Mouse (Mus musculus) liver, embryonic 14.5 days (tissue): Measurements from ENCODE around the gene Il16. TPM values are rescaled to one million over a fixed set of nuclear protein-coding genes. Genes with fewer than 3 reads are reported as not detected.

Source experiments
- ATAC-seq: fragments of 200-750 bp; cut with Nextera tagmentation; 2 replicates; pipeline ENCODE4 v1.8.0; 2017; ENCODE audit warnings: moderate number of reproducible peaks, mild to moderate bottlenecking, moderate library complexity; ENCODE audit not compliant: insufficient read depth
- DNase-seq, 3 experiments: peaks; one replicate each; pipeline ENCODE4 v3.0.0-alpha.2; 2012 to 2013; ENCODE audit warnings: low read depth in 3 of 3, low spot score in 3 of 3
- H3K27ac ChIP-seq: fragments of 300-500 bp; sonication (generic); 2 replicates; pipeline ENCODE4 v1.5.1; 2014; ENCODE audit warnings: moderate library complexity, mild to moderate bottlenecking, control low read depth, inconsistent platforms
- H3K27me3 ChIP-seq: fragments of 300-500 bp; sonication (generic); 2 replicates; pipeline ENCODE4 v1.6.1; 2014; ENCODE audit warnings: mild to moderate bottlenecking, low read length, moderate library complexity; ENCODE audit not compliant: control insufficient read depth, insufficient read depth
- H3K36me3 ChIP-seq: fragments of 300-500 bp; sonication (generic); replicated peaks from 2 replicates; pipeline ENCODE4 v1.6.1; 2014; ENCODE audit warnings: low read depth; ENCODE audit not compliant: control insufficient read depth, insufficient read depth
- H3K4me1 ChIP-seq, 2 experiments: fragments of 200-500 bp in 1 of 2; fragments of 300-500 bp in 1 of 2; sonication (generic) in 1 of 2; replicated peaks; 2 replicates each; pipeline ENCODE4 v1.6.1; 2012 to 2014; ENCODE audit warnings: antibody characterized with exemption in 1 of 2, inconsistent platforms in 1 of 2, low read length in 1 of 2; ENCODE audit not compliant: control insufficient read depth in 2 of 2, insufficient read depth in 2 of 2
- H3K4me2 ChIP-seq: fragments of 300-500 bp; sonication (generic); 2 replicates; pipeline ENCODE4 v1.6.1; 2014; ENCODE audit warnings: low read depth, mild to moderate bottlenecking, control low read depth, moderate library complexity
- H3K4me3 ChIP-seq, 2 experiments: fragments of 200-500 bp in 1 of 2; fragments of 300-500 bp in 1 of 2; sonication (generic) in 1 of 2; 2 replicates each; pipeline ENCODE4 v1.5.1; 2012 to 2014; ENCODE audit warnings: low read depth in 2 of 2, low read length in 2 of 2, mild to moderate bottlenecking in 2 of 2, control low read depth in 1 of 2, inconsistent platforms in 1 of 2, moderate library complexity in 1 of 2; ENCODE audit not compliant: insufficient read depth in 1 of 2
- H3K9ac ChIP-seq: fragments of 300-500 bp; sonication (generic); replicated peaks from 2 replicates; pipeline ENCODE4 v1.6.1; 2014; ENCODE audit warnings: mild to moderate bottlenecking, control low read depth, moderate library complexity
- H3K9me3 ChIP-seq: fragments of 300-500 bp; sonication (generic); 2 replicates; pipeline ENCODE4 v1.6.1; 2016; ENCODE audit warnings: low read length, mixed read lengths; ENCODE audit not compliant: control insufficient read depth
- CTCF ChIP-seq: IDR thresholded peaks from 2 replicates; pipeline ENCODE4 v1.5.1; 2016; ENCODE audit warnings: antibody characterized with exemption, low read depth, control low read depth
- EP300 ChIP-seq: IDR thresholded peaks from 2 replicates; pipeline ENCODE4 v1.6.1; 2016; ENCODE audit warnings: antibody characterized with exemption, low read depth
- WGBS: fragments of 180-500 bp; shearing (Covaris S2); extraction: QIAGEN DNeasy Blood & Tissue Kit; methylation state at CpG from one replicate; pipeline ENCODE4 v1.1.7; 2014; ENCODE audit not compliant: insufficient replicate concordance; 5-methylcytosine and 5-hydroxymethylcytosine counted together
- polyA plus RNA-seq, 2 experiments: library from polyadenylated mRNA; depleted of rRNA in 1 of 2; stranded (reverse) in 1 of 2; unstranded in 1 of 2; fragments of >200 nt; fragmentation: Nextera tagmentation in 1 of 2; extraction: Ambion mirVana in 1 of 2; gene quantifications; 2 replicates each; pipeline versions ENCODE4 v1.2.1 to v1.2.3; 2012 to 2014

Gene Il16
- polyA plus RNA-seq, 2 experiments, result 2.3 to 3.8 TPM

DNA sequence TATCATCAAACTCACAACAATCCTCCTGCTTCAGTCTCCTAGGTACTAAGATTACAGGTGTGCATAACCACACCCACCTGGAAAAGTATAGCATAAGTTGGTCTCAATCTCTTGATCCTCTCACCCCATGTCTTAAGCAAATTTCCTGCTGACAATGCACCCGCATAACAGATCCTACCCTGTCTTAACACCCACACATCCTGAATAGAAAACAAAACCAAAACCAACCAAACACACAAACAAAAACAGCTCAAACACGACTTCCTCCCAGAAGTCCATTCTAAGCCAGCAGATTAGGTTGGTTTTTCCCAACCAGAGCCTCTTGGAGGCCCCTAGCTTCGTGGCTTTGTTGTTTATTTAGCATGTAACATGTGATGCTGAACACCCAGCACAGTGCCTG is 2.8 kb downstream of the Il16 start:
- DNase-seq, result no peak
- Histone ChIP-seq H3K27me3 (no peaks in the 10 kb centered on the region), H3K9ac (no peak overlapping the region), H3K4me1 (no peaks in the 10 kb centered on the region), H3K9me3 (no peaks in the 10 kb centered on the region), H3K4me3 (no peak overlapping the region), H3K4me2 (no peak overlapping the region), H3K27ac (no peak overlapping the region), H3K36me3 (no peaks in the 10 kb centered on the region)
- no peak for TF ChIP-seq CTCF
- no peak for TF ChIP-seq EP300
- no peak for ATAC-seq
- 26% methylated on average over 3 of the region's 3 CpGs for WGBS

DNA sequence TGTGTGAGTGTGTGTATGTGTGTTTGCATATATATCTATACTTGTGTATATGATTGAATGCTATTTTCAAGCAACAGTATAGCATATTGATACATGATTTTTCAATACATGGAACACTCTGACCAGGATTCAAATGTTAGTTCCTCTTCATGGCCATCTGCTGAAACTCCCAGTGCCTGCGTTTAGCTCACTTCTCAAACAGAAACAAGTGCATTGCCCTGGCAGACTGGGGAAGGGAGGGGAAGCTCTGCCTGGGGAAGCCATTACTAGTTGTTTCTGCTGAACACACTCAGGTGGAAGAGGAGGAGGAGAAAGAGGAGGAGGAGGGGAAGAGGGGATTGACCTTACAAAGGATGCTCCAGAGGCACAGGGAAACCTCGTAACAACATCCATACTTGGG is 3.5 kb downstream of the Il16 start:
- Histone ChIP-seq H3K9ac (no peak overlapping the region), H3K27ac (no peak overlapping the region), H3K4me1 (no peaks in the 10 kb centered on the region), H3K4me3 (no peak overlapping the region), H3K4me2 (no peak overlapping the region), H3K9me3 (no peaks in the 10 kb centered on the region), H3K36me3 (no peaks in the 10 kb centered on the region), H3K27me3 (no peaks in the 10 kb centered on the region)
- TF ChIP-seq EP300, result no peak
- TF ChIP-seq CTCF, result no peak
- 56% methylated on average over 2 of the region's 2 CpGs for WGBS
- no peak for DNase-seq
- ATAC-seq, result no peak

DNA sequence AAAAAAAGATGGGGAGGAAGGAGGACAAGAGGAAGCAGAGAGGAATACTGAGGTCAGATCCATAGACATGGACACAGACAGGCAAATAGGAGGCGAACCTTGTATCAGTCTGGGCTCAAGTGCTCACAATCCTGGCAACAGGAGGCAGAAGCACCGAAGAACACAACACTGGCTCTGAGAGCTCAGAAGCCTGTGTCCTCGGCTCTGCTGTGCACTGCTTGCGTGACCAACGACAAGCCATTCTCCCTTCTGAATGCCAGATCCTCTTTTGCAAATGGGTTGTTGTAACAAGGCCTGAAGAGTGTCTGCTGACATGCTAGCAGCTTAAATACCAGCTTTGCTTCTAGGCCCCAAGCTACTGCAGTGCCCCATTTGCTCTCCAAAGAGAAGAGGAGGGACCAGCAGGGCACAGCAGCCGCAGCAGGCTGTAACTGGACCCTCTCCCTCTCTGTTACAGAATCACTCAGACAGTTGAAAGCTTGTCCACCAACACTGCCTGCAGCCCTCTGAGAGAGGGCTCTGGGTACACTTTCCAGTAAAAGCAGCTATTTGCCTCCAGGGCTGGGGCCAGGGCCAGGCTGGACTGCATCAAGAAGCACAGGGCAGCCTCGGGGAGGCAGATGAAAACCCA is 5.7 kb downstream of the Il16 start:
- no peak overlapping the region for H3K4me2 ChIP-seq
- TF ChIP-seq EP300 (no peak), CTCF (no peak)
- H3K27ac ChIP-seq, result no peak overlapping the region
- no peak overlapping the region for H3K4me3 ChIP-seq
- no peaks in the 10 kb centered on the region for H3K36me3 ChIP-seq
- H3K9ac ChIP-seq, result no peak overlapping the region
- no peaks in the 10 kb centered on the region for H3K27me3 ChIP-seq
- WGBS, result 51% methylated on average over 7 of the region's 7 CpGs
- H3K9me3 ChIP-seq, result no peaks in the 10 kb centered on the region
- ATAC-seq (no peak), DNase-seq (no peak)
- H3K4me1 ChIP-seq, result no peaks in the 10 kb centered on the region

DNA sequence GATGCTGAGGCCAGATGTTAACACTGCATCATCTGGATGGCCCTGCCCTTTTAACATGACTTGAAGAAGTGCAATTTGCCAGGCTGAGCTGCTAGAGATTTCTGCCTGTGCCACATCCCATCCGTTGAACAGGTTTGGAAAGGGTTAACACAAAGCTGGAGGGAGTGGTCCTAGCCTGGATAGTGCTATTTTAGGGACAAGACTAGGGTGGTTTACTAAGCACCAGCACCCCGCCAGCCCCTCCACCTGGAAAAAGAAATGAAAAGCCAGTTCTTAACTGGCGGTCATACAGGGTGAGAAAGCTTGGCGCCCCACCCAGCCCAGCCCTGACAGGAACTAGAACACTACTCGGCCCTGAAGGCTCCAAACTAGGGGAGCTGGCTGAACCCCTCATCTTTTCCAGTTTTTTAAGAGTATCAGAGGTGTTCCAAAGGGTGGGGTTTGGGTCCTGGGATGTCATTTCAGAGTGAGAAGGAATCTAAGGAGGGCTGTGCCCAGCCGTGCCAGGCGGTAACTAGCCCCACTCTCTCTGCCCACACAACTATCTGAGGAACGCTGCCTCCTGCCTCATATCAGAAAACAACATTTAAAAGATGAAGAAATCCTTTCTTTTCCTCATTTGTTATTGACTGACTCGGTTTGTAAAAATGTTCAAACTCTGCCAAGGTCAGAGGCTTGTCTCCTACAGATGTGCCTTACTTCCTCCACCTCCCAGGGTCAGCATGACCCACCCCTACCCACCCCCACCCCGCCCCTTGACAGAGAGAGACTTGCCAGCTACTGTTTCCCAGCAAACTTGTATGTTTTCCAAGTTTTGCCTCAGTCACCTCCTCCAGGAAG is 6.7 kb downstream of the Il16 start:
- Histone ChIP-seq H3K9me3 (no peaks in the 10 kb centered on the region), H3K4me1 (no peaks in the 10 kb centered on the region), H3K36me3 (no peaks in the 10 kb centered on the region), H3K9ac (no peak overlapping the region), H3K4me2 (no peak overlapping the region), H3K27me3 (no peaks in the 10 kb centered on the region), H3K4me3 (no peak overlapping the region), H3K27ac (no peak overlapping the region)
- ATAC-seq (no peak), DNase-seq (no peak)
- TF ChIP-seq CTCF (no peak), EP300 (no peak)
- WGBS, result 55% methylated on average over 10 of the region's 10 CpGs

DNA sequence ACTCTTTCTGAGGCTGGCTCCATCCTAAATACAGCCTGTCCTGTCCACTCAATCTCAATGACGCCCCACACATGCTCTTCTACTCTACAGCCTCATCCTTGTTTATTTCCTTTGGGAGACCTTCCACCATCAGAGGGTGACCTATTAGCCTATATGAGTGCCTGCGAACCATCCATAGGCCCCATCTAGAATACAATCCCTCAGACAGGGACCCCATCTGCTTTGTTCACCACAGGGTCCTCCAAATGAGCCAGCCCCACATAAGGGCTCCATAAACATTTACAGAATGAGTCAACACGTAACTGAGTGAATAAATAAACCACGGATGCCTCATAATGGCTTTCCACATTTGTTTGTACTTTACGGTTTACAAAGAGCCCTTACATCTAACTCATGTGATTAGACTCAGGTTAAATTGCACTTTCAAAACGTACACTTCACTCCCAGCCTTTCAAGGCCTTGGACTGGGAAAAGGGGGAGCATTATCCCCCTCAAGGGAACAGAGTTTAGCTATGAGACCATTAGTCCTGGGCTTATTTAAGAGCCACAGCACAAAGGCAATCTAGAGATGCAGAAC is 7.5 kb downstream of the Il16 start:
- no peaks in the 10 kb centered on the region for H3K9me3 ChIP-seq
- H3K4me2 ChIP-seq, result no peak overlapping the region
- WGBS, result 52% methylated on average over 6 of the region's 6 CpGs
- no peak overlapping the region for H3K27ac ChIP-seq
- H3K27me3 ChIP-seq, result no peaks in the 10 kb centered on the region
- no peak for DNase-seq
- no peaks in the 10 kb centered on the region for H3K4me1 ChIP-seq
- TF ChIP-seq CTCF, result no peak
- TF ChIP-seq EP300, result no peak
- no peak overlapping the region for H3K4me3 ChIP-seq
- no peaks in the 10 kb centered on the region for H3K36me3 ChIP-seq
- H3K9ac ChIP-seq, result no peak overlapping the region
- no peak for ATAC-seq
